Mouse (Mus musculus): ENCODE results near the gene Ano2. TPM values are rescaled to one million over a fixed set of nuclear protein-coding genes. Genes with fewer than 3 reads are reported as not detected.

Ano2 gene
- polyA plus RNA-seq, 1 experiment from 2014 or later = 0.12 TPM

DNA sequence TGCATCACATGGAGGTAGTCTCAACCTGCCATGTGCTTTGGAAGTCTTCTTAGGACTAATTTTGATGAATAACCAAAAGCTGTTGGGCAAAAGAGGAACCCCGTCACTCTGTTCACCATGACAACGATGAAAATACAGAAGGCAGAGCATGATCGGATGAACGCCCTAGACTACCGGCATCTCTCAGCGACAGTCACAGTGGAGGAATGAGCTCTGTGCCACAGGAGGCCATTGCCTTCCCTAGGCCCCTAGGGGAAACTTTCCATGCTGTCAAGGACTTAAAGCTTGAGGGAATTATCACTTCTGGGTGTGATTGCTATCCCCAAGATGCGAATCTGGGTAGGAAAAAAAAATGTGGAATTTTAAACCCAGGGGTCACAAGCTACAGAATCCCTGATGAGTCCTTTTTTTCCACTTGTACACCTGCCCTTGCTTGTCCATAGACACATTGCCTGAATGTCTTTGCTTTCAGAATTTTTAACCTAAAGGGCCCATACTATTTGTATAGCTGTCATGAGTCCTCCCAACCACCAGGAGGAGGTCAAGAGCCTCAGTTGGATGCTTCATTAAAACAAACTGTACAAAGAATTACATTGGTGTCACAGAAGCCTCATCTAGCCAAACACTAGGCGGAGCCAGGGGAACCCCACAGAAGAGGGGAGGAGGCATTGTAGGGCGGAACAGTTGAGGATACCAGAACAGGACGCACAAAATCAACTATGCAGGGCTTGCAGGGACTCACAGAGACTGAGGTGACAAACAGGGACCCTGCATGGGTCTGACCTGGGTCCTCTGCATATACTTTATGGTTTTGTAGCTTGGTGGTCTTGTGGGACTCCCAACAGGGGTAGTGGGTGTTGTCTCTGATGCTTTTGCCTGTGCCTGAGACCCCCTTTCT, 53.2 kb downstream of the Ano2 start:
- H3K4me1 ChIP-seq = no peaks in the 10 kb centered on the region
- H3K4me2 ChIP-seq = no peak overlapping the region
- no peaks in the 10 kb centered on the region for H3K9me3 ChIP-seq
- ATAC-seq (ENCODE audit: extremely low read depth, insufficient number of reproducible peaks, low FRiP score, low TSS enrichment) = no peak
- H3K36me3 ChIP-seq = no peaks in the 10 kb centered on the region
- H3K27me3 ChIP-seq (replicated peaks) = 0 out of 2 replicates have a peak, but pooled peaks cover 3% of the 10 kb centered on the region
- 89% methylated on average over 10 of the region's 10 CpGs for whole genome bisulfite sequencing
- H3K27ac ChIP-seq (replicated peaks) = no peak overlapping the region
- H3K4me3 ChIP-seq = no peak overlapping the region
- no peak overlapping the region for H3K9ac ChIP-seq

DNA sequence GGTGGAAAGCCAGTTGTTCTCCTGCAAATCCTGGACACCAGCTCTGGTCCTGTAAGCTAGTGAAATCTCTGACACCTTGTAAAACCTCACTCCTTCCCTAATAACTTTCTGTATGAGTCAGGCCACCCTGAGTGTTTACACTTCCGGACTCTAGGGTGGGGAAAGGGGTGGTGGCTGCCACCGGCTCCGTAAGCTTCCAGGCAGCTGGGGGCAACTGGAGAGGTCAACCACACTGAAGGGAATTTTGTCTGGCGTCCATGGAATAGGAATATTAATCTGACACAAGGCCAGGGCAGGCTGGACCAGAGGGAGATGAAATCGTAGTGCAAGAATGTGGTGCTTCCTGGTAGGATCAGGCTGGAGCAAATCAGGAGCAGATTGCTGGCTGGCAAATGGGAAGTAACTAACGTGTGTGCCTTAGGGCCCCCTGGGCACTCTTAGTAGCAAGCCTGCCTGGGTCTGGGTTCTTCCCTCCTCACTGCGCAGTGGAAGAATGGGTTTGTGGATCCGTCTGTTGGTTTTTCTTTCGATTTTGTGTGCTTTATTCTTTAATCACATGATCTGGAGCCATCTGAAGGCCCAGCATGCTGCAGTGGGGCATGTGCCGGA, 57.2 kb downstream of the Ano2 start:
- H3K9ac ChIP-seq = no peak overlapping the region
- no peak overlapping the region for H3K27ac ChIP-seq (replicated peaks)
- H3K27me3 ChIP-seq (replicated peaks) = 0 out of 2 replicates have a peak, but pooled peaks cover 6% of the 10 kb centered on the region
- 46% methylated on average over 10 of the region's 10 CpGs for WGBS
- H3K9me3 ChIP-seq = no peaks in the 10 kb centered on the region
- no peaks in the 10 kb centered on the region for H3K36me3 ChIP-seq
- ATAC-seq (ENCODE audit: extremely low read depth, insufficient number of reproducible peaks, low FRiP score, low TSS enrichment) = no peak
- no peak overlapping the region for H3K4me2 ChIP-seq
- no peaks in the 10 kb centered on the region for H3K4me1 ChIP-seq
- H3K4me3 ChIP-seq = no peak overlapping the region

DNA sequence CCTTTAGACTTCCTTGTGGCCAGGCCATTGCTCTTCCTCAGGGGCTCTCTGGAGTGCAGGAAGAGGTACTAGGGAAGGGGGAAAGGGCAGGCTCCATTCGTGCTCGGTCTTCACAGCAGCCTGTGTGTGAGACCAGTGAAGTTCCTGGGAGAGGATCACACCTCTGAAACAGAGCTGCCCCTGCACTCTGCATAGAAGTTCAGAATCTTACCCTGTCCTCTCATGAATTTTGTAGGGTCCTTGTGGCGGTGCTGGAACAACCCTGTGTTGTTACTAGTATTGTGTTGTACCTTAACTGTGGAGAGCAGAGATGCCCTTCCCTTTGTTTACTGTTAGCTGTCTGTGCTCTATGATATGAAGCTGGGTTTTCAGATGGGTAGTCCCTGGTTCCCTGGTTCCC, 58.4 kb downstream of the Ano2 start:
- Histone ChIP-seq H3K36me3 (no peaks in the 10 kb centered on the region), H3K27ac (replicated peaks) (no peak overlapping the region), H3K4me1 (no peaks in the 10 kb centered on the region), H3K27me3 (replicated peaks) (0 out of 2 replicates have a peak, but pooled peaks cover 6% of the 10 kb centered on the region), H3K9me3 (no peaks in the 10 kb centered on the region), H3K9ac (no peak overlapping the region), H3K4me3 (no peak overlapping the region), H3K4me2 (no peak overlapping the region)
- no peak for ATAC-seq (ENCODE audit: extremely low read depth, insufficient number of reproducible peaks, low FRiP score, low TSS enrichment)
- 48% methylated on average over 3 of the region's 3 CpGs for WGBS

DNA sequence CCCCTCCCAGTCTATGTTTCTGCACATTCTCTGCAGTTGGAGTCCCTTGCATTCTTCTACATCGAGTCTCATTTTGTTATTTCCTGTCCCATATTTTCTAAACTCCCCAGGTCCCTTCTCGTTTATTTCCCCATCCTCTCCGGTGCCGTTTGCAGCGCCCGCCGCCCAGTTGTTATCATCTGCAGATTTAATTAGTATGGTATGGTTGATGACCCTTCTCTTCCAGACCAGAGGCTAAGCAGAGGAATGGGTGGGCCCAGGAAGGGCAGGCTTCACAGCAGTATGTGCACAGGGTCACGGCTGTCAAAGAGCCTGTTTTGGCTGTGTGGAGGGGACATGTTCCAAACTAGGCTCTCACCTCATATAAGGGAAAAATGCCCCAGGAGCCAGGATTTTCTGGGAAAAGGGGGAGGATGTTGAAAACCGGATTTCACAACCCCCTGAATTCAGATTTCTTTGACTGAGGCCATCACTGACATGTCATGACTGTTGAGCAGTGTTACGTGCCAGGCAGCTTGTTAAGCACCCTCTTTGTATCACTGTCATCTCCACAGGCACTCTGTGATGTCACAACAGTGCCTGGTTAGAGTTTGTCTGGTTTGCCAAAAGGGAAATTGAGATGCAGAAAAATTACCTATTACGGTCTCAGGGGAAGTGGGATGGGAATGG, 72.8 kb downstream of the Ano2 start:
- Histone ChIP-seq H3K4me2 (no peak overlapping the region), H3K9ac (no peak overlapping the region), H3K27ac (replicated peaks) (no peak overlapping the region), H3K27me3 (replicated peaks) (peaks cover 3% of the 10 kb centered on the region; the same call in 1 of the 2 replicates), H3K36me3 (no peaks in the 10 kb centered on the region), H3K4me3 (no peak overlapping the region), H3K9me3 (no peaks in the 10 kb centered on the region), H3K4me1 (no peaks in the 10 kb centered on the region)
- 75% methylated on average over 11 of the region's 11 CpGs for WGBS
- ATAC-seq (ENCODE audit: extremely low read depth, insufficient number of reproducible peaks, low FRiP score, low TSS enrichment) = no peak

DNA sequence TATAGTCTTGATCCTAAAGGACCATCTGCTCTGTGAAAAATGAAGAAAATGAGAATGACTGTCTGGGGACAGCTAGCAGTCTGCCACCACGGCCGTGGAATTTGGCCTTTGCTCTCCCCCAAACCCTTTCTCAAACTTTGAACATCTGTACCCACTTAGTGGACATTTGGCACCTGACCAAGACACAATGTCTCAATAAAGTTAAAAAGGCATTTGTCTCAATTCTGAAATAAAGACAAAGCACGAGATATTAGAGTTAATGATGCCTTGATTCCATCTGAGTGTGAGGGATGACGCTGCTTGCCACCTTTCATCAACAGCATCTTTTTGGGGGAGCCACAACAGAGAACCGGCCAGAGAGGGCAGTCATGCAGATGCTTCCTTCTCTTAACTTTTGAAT, 83.0 kb downstream of the Ano2 start:
- Histone ChIP-seq H3K9me3 (no peaks in the 10 kb centered on the region), H3K36me3 (no peaks in the 10 kb centered on the region), H3K4me3 (no peak overlapping the region), H3K27ac (replicated peaks) (no peak overlapping the region), H3K9ac (no peak overlapping the region), H3K27me3 (replicated peaks) (no peaks in the 10 kb centered on the region), H3K4me1 (no peaks in the 10 kb centered on the region), H3K4me2 (no peak overlapping the region)
- WGBS = 57% methylated on average over 5 of the region's 5 CpGs
- ATAC-seq (ENCODE audit: extremely low read depth, insufficient number of reproducible peaks, low FRiP score, low TSS enrichment) = no peak

DNA sequence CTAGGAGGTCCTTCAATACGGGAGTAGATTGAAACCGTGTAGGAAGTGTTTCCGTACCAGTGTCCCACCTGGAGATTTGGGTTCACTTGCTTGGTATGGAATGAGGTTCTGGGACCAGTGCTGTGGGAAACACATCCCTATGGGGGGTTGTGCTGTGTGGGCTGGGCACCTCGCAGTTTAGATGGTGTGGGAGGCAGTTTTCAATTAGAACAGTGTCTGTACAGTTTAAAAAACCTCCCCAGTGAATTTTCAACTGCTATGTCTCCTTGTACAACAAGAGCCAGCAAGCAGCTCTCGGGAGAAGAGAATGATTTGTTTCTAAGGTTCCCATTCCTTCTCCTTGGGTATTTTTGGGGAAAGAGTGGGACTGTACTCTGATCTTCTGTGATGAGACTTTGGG, 86.1 kb downstream of the Ano2 start:
- Histone ChIP-seq H3K27me3 (replicated peaks) (no peaks in the 10 kb centered on the region), H3K9me3 (no peaks in the 10 kb centered on the region), H3K27ac (replicated peaks) (no peak overlapping the region), H3K4me3 (no peak overlapping the region), H3K9ac (no peak overlapping the region), H3K36me3 (no peaks in the 10 kb centered on the region), H3K4me1 (no peaks in the 10 kb centered on the region), H3K4me2 (no peak overlapping the region)
- ATAC-seq (ENCODE audit: extremely low read depth, insufficient number of reproducible peaks, low FRiP score, low TSS enrichment) = no peak
- WGBS = 67% methylated on average over 5 of the region's 5 CpGs

DNA sequence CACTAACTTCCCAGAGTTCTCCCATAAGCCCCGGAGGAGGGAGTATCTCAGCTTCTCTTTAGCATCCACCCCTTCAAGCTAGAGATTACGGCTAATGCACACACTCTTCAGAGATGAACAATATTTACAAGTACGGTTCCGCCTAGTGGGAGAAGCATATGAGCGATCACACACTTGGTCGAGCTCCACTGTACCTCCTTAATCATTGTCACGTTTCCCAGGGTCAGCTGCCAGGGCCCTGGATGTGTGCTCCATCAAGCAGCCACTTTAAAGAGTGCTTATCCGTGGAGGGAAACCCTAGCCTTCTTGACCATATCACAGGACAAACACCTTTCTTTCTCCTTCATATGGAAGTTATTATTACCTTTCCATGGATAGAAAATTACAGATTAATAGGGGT, 112.7 kb downstream of the Ano2 start:
- H3K4me1 ChIP-seq = no peaks in the 10 kb centered on the region
- no peak overlapping the region for H3K4me2 ChIP-seq
- H3K9ac ChIP-seq = no peak overlapping the region
- ATAC-seq (ENCODE audit: extremely low read depth, insufficient number of reproducible peaks, low FRiP score, low TSS enrichment) = no peak
- H3K27me3 ChIP-seq (replicated peaks) = 0 out of 2 replicates have a peak, but pooled peaks cover 10% of the 10 kb centered on the region
- H3K9me3 ChIP-seq = no peaks in the 10 kb centered on the region
- no peak overlapping the region for H3K27ac ChIP-seq (replicated peaks)
- 70% methylated on average over 8 of the region's 8 CpGs for WGBS
- no peak overlapping the region for H3K4me3 ChIP-seq
- H3K36me3 ChIP-seq = no peaks in the 10 kb centered on the region

DNA sequence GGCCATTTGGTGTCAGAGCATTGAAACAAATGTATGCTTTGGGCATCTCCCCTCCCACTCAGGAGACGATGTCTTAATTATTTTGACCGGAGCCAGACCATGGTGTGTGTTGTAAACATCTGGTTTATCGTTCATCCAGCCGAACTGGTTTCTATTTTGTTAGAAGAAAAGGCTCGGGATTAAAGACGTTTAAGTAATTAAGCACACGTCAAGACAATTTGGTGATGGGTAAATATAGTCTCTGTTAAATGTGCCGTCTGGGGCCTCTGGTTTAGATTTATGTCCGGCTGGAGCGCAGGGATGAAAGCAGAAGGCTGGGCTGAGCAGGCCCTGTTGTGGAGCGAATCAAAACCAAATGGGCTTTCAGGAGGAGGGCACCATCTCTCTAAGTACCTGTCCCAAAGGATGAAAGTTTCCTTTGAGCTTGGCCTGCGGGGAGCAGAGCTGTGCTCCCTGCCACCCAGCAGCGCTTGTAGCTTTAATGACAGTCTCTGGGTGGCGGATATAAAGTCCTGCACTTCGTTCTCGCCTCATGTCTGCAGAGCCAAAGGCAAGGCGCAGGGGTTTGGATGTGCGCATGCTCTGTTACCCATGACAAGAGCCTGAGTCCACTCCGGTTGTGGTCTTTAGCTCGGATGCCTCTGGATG, 113.3 kb downstream of the Ano2 start:
- ATAC-seq (ENCODE audit: extremely low read depth, insufficient number of reproducible peaks, low FRiP score, low TSS enrichment) = no peak
- no peak overlapping the region for H3K4me3 ChIP-seq
- no peaks in the 10 kb centered on the region for H3K4me1 ChIP-seq
- H3K27me3 ChIP-seq (replicated peaks) = peaks cover 10% of the 10 kb centered on the region; the same call in 1 of the 2 replicates
- no peak overlapping the region for H3K27ac ChIP-seq (replicated peaks)
- WGBS = 59% methylated on average over 20 of the region's 20 CpGs
- no peak overlapping the region for H3K4me2 ChIP-seq
- H3K9ac ChIP-seq = no peak overlapping the region
- H3K36me3 ChIP-seq = no peaks in the 10 kb centered on the region
- no peaks in the 10 kb centered on the region for H3K9me3 ChIP-seq

DNA sequence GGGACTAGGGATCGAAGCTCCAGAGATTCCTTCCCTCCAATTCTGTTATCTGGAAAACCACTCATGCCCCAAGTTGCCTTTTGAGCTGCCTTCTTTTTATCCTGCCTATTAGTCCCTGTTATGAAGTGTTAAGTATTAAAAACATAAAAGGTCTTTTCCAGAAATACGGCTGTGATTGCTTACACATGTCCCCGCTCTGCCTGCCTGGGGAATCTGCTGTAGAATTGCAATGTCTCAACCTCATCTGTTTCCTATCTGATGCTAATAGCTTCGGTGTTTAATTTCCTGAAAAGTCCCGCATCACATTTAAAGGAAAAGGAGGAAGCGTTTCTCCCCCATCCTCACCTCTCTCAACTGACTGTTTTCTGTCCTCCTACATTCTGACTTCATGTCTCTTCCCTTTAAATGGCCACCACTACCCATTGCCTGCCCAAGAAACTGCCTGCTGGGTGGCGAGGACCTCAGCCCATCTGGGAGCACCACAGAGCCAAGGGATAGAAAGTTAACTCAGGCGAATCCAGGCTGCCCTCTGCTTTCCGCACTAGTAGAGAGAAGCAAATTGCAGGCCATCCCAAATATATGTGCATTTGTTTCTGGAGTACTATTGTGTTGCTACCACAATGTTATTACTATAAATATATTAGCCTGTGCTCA, 118.9 kb downstream of the Ano2 start:
- H3K4me2 ChIP-seq = no peak overlapping the region
- no peak overlapping the region for H3K4me3 ChIP-seq
- H3K9me3 ChIP-seq = no peaks in the 10 kb centered on the region
- 70% methylated on average over 9 of the region's 9 CpGs for WGBS
- no peak overlapping the region for H3K27ac ChIP-seq (replicated peaks)
- H3K36me3 ChIP-seq = no peaks in the 10 kb centered on the region
- H3K27me3 ChIP-seq (replicated peaks) = peaks cover 7% of the 10 kb centered on the region
- ATAC-seq (ENCODE audit: extremely low read depth, insufficient number of reproducible peaks, low FRiP score, low TSS enrichment) = no peak
- no peak overlapping the region for H3K9ac ChIP-seq
- H3K4me1 ChIP-seq = no peaks in the 10 kb centered on the region

DNA sequence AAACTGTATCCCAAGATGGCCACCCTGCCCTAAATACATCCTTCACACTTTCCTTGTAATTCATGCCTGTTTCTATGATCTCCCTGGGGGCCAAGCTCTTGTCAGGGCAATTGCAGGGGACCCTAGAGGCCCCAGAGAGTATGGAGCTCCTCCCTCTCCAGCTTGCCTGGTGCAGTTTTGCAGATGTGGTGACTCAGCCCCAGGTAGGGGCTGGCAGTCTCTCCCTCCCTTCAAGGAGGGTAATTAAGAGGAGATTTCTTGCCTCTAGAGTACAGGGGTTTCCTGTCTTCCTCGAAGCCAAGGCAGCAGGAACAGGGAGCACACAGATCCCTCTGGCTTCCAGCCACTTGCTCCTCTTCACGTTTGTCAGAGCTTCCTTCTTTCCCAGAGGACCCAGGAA, 121.2 kb downstream of the Ano2 start:
- H3K27ac ChIP-seq (replicated peaks) = no peak overlapping the region
- H3K9ac ChIP-seq = no peak overlapping the region
- no peaks in the 10 kb centered on the region for H3K9me3 ChIP-seq
- H3K36me3 ChIP-seq = no peaks in the 10 kb centered on the region
- WGBS = 22% methylated on average over 2 of the region's 2 CpGs
- H3K4me2 ChIP-seq = no peak overlapping the region
- peaks cover 1% of the 10 kb centered on the region for H3K27me3 ChIP-seq (replicated peaks)
- no peaks in the 10 kb centered on the region for H3K4me1 ChIP-seq
- no peak for ATAC-seq (ENCODE audit: extremely low read depth, insufficient number of reproducible peaks, low FRiP score, low TSS enrichment)
- H3K4me3 ChIP-seq = no peak overlapping the region

DNA sequence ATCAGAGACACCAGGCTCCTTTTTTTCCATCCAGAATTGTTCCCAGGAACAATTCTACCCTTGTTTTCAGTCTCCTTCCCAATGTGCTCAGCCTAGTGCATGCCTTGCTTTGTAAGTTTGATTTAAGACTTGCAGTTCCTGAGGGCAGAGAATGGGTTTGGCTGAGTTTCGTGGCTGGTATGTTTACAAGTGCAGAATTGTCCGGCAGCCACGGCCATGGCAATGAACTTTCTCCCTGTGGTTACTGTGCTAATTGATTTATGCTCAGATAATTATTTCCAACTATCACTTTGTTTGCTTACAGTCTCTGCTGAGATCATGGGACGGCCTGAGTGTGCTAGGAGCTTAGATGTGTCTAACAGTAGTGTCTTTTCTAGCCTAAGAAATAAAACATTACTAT, 147.9 kb downstream of the Ano2 start:
- H3K9me3 ChIP-seq = no peaks in the 10 kb centered on the region
- no peaks in the 10 kb centered on the region for H3K36me3 ChIP-seq
- H3K4me3 ChIP-seq = no peak overlapping the region
- no peak overlapping the region for H3K4me2 ChIP-seq
- no peak overlapping the region for H3K9ac ChIP-seq
- no peaks in the 10 kb centered on the region for H3K27me3 ChIP-seq (replicated peaks)
- H3K4me1 ChIP-seq = no peaks in the 10 kb centered on the region
- ATAC-seq (ENCODE audit: extremely low read depth, insufficient number of reproducible peaks, low FRiP score, low TSS enrichment) = no peak
- 67% methylated on average over 4 of the region's 4 CpGs for WGBS
- no peak overlapping the region for H3K27ac ChIP-seq (replicated peaks)
